Mouse (Mus musculus) heart, postnatal 0 days (tissue): ENCODE results near the gene Ints5. TPM values are rescaled to one million over a fixed set of nuclear protein-coding genes. Genes with fewer than 3 reads are reported as not detected.

Experiments
- ATAC-seq: fragments of 200-750 bp; cut with Nextera tagmentation; 2 replicates; pipeline ENCODE4 v1.8.0; 2017; ENCODE audit warnings: low read depth, moderate number of reproducible peaks, moderate library complexity; ENCODE audit not compliant: insufficient read depth
- DNase-seq: peaks from one replicate; pipeline ENCODE4 v3.0.0-alpha.2; 2016; ENCODE audit warnings: low spot score
- H3K27ac ChIP-seq: fragments of 300-500 bp; sonication (generic); 2 replicates; pipeline ENCODE4 v1.5.1; 2014; ENCODE audit warnings: low read depth, mild to moderate bottlenecking
- H3K27me3 ChIP-seq: fragments of 300-500 bp; sonication (generic); 2 replicates; pipeline ENCODE4 v1.6.1; 2014; ENCODE audit warnings: low read length, mixed read lengths; ENCODE audit not compliant: control insufficient read depth, insufficient read depth
- H3K36me3 ChIP-seq: fragments of 300-500 bp; sonication (generic); replicated peaks from 2 replicates; pipeline ENCODE4 v1.6.1; 2014; ENCODE audit warnings: low read length, mixed read lengths; ENCODE audit not compliant: control insufficient read depth, insufficient read depth
- H3K4me1 ChIP-seq: fragments of 300-500 bp; sonication (generic); 2 replicates; pipeline ENCODE4 v1.6.1; 2014; ENCODE audit warnings: antibody characterized with exemption; ENCODE audit not compliant: control insufficient read depth, insufficient read depth
- H3K4me2 ChIP-seq: fragments of 300-500 bp; sonication (generic); 2 replicates; pipeline ENCODE4 v1.6.1; 2014; ENCODE audit warnings: low read depth, mild to moderate bottlenecking, low read length, moderate library complexity
- H3K4me3 ChIP-seq: fragments of 300-500 bp; sonication (generic); 2 replicates; pipeline ENCODE4 v1.5.1; 2014; ENCODE audit warnings: low read depth, low read length
- H3K9ac ChIP-seq: fragments of 300-500 bp; sonication (generic); replicated peaks from 2 replicates; pipeline ENCODE4 v1.6.1; 2014; ENCODE audit warnings: low read depth, low read length, mixed read lengths
- H3K9me3 ChIP-seq: fragments of 300-500 bp; sonication (generic); replicated peaks from 2 replicates; pipeline ENCODE4 v1.6.1; 2016; ENCODE audit warnings: low read length; ENCODE audit not compliant: control insufficient read depth
- CTCF ChIP-seq: IDR thresholded peaks from 2 replicates; pipeline ENCODE4 v1.5.1; 2016; ENCODE audit warnings: antibody characterized with exemption, control low read depth, low read depth
- EP300 ChIP-seq: IDR thresholded peaks from 2 replicates; pipeline ENCODE4 v1.6.1; 2016; ENCODE audit warnings: antibody characterized with exemption, low read depth
- WGBS: fragments of 180-500 bp; shearing (Covaris S2); extraction: QIAGEN DNeasy Blood & Tissue Kit; methylation state at CpG from one replicate; pipeline ENCODE4 v1.1.7; 2014; 5-methylcytosine and 5-hydroxymethylcytosine counted together
- polyA plus RNA-seq: library from polyadenylated mRNA; unstranded; fragments of >200 nt; fragmentation: Nextera tagmentation; extraction: Ambion mirVana; gene quantifications from 2 replicates; pipeline ENCODE4 v1.2.1, GENCODE M21; 2015
- total RNA-seq: library from RNA; depleted of rRNA; stranded (reverse); fragments of >200 nt; gene quantifications from 2 replicates; pipeline ENCODE4 v1.2.3, GENCODE M21; 2014; ENCODE audit warnings: low replicate concordance

Gene Ints5
- total and polyA plus RNA-seq, 2 experiments from 2014 or later = 14.2 to 25.6 TPM

- Histone ChIP-seq H3K27me3 (no peaks in the 10 kb centered on the region), H3K9ac (no peak overlapping the region), H3K9me3 (no peaks in the 10 kb centered on the region), H3K27ac (no peak overlapping the region), H3K4me3 (no peak overlapping the region), H3K36me3 (peaks cover 44% of the 10 kb centered on the region), H3K4me2 (no peak overlapping the region), H3K4me1 (no peaks in the 10 kb centered on the region)
- WGBS = 85% methylated on average over 2 of the region's 2 CpGs
- TF ChIP-seq CTCF (no peak), EP300 (no peak)
- ATAC-seq (no peak), DNase-seq (no peak)
Measured at GRCm38 (mm10) chr19:8936736-8937135, 43.9 kb downstream of the Ints5 start.

GRCm38 (mm10) chr19:8940526-8941133 lies 47.8 kb downstream of the Ints5 start:
- no peak for TF ChIP-seq CTCF
- no peak for TF ChIP-seq EP300
- peak overlapping the region; percentile 68; the same call in 1 of the 2 replicates for H3K4me2 ChIP-seq
- H3K27ac ChIP-seq = no peak overlapping the region
- DNase-seq = no peak
- H3K4me1 ChIP-seq = peaks cover 20% of the 10 kb centered on the region; the same call in 1 of the 2 replicates
- H3K9ac ChIP-seq = no peak overlapping the region
- WGBS = 86% methylated on average over 14 of the region's 15 CpGs
- H3K4me3 ChIP-seq = no peak overlapping the region
- H3K9me3 ChIP-seq = no peaks in the 10 kb centered on the region
- peaks cover 37% of the 10 kb centered on the region for H3K36me3 ChIP-seq
- no peak for ATAC-seq
- H3K27me3 ChIP-seq = no peaks in the 10 kb centered on the region

GRCm38 (mm10) chr19:8941136-8941514 lies 48.3 kb downstream of the Ints5 start:
- ATAC-seq = no peak
- no peak for DNase-seq
- Histone ChIP-seq H3K9ac (peak overlapping the region; percentile 94), H3K9me3 (no peaks in the 10 kb centered on the region), H3K4me2 (peak overlapping the region; percentile 68), H3K36me3 (peaks cover 38% of the 10 kb centered on the region), H3K4me1 (peaks cover 20% of the 10 kb centered on the region; the same call in 1 of the 2 replicates), H3K27ac (peak overlapping the region; percentile 26), H3K4me3 (peak overlapping the region; percentile 68), H3K27me3 (no peaks in the 10 kb centered on the region)
- WGBS = 47% methylated on average over 10 of the region's 10 CpGs
- no peak for TF ChIP-seq EP300
- no peak for TF ChIP-seq CTCF

- peak within 1 kb of the TSS; percentile 94 for H3K9ac ChIP-seq
- H3K27ac ChIP-seq = peak within 1 kb of the TSS; percentile 97
- H3K9me3 ChIP-seq = no peaks in the 10 kb centered on the region
- H3K36me3 ChIP-seq = peaks cover 37% of the 10 kb centered on the region
- peak within 1 kb of the TSS; percentile 68 for H3K4me3 ChIP-seq
- WGBS = under 1% methylated on average over 64 of the region's 64 CpGs
- TF ChIP-seq EP300 (0 out of 2 replicates have a peak, but pooled peaks have one; percentile 62), CTCF (no peak)
- H3K27me3 ChIP-seq = no peaks in the 10 kb centered on the region
- DNase-seq (peak; percentile 98), ATAC-seq (peak; percentile 96)
- H3K4me1 ChIP-seq = peaks cover 20% of the 10 kb centered on the region; the same call in 1 of the 2 replicates
- H3K4me2 ChIP-seq = peak within 1 kb of the TSS; percentile 68
Measured at GRCm38 (mm10) chr19:8941515-8942217, 48.9 kb downstream of the Ints5 start, which contains the start of gene Mta2. Mta2 (plus strand) TSS chr19:8941875.

GRCm38 (mm10) chr19:8942276-8942964 lies 49.6 kb downstream of the Ints5 start:
- peak; percentile 51 for DNase-seq
- TF ChIP-seq CTCF (no peak), EP300 (no peak)

More at GRCm38 (mm10) chr19:8942276-8942964, 49.6 kb downstream of the Ints5 start:
- no peaks in the 10 kb centered on the region for H3K27me3 ChIP-seq
- peak; percentile 58 for ATAC-seq
- peak overlapping the region; percentile 97 for H3K27ac ChIP-seq
- H3K4me2 ChIP-seq = peak overlapping the region; percentile 68
- peak overlapping the region; percentile 94 for H3K9ac ChIP-seq
- WGBS = under 1% methylated on average over 46 of the region's 46 CpGs
- H3K36me3 ChIP-seq = peaks cover 36% of the 10 kb centered on the region
- peaks cover 20% of the 10 kb centered on the region; the same call in 1 of the 2 replicates for H3K4me1 ChIP-seq
- H3K9me3 ChIP-seq = no peaks in the 10 kb centered on the region
- peak overlapping the region; percentile 68 for H3K4me3 ChIP-seq
